Comparison of ENCODE assay signal across 1 mouse cellular context in the genomic region with DNA sequence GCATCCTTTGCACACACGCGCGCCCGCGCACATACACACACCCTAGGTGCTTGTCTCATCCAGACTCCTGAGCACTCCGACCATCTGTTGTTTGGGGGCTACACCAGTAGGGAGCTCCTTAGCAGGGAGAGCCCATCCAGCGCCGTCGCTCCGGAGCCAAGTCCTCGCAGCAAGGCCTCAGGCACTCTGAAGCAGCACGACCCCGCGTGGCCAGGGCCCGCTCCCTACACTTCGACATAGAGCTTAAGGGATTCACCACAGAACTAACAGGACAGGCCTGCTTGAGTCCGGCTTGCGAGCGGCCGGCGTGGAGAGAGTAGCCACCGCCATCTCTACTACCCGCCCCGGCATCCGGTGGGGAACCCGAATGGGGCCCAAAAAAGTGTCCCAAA.
TF ChIP-seq lines count a peak whose summit lies in the region.

No protein-coding gene starts in this region.

TF ChIP-seq in CH12.LX, 34 proteins besides CTCF, POLR2A, EP300 and RAD21 (continued from another document):
- TF ChIP-seq GABPA (IDR thresholded peaks at IDR 0.05; ENCODE audit: insufficient replicate concordance, low read depth, low read length) (no peak), CHD2 (IDR thresholded peaks at IDR 0.05; ENCODE audit: low read length) (no peak), RCOR1 (conservative IDR thresholded peaks at IDR 0.05; ENCODE audit: low read depth, low read length) (no peak), MAX (IDR thresholded peaks at IDR 0.05; ENCODE audit: low read length) (peak; percentile 13; the same call in 1 of the 2 replicates), MAZ (IDR thresholded peaks at IDR 0.05; ENCODE audit: low read depth, low read length) (no peak), ETS1 (conservative IDR thresholded peaks at IDR 0.05; ENCODE audit: low read depth, low read length) (no peak), SMC3 (IDR thresholded peaks at IDR 0.05; ENCODE audit: low read depth, low read length) (0 out of 2 replicates have a peak, but pooled peaks have one; percentile 15), E2F4 (IDR thresholded peaks at IDR 0.05; ENCODE audit: insufficient replicate concordance, low read depth, low read length) (no peak), ZKSCAN1 (IDR thresholded peaks at IDR 0.05; ENCODE audit: borderline replicate concordance, low read depth, low read length) (no peak), MYC (IDR thresholded peaks at IDR 0.05; ENCODE audit: low read depth, low read length) (0 out of 2 replicates have a peak, but pooled peaks have one; percentile 39), NRF1 (IDR thresholded peaks at IDR 0.05; ENCODE audit: low read depth, low read length) (no peak), ELF1 (IDR thresholded peaks at IDR 0.05; ENCODE audit: low read depth, low read length) (no peak), IRF4 (IDR thresholded peaks at IDR 0.05; ENCODE audit: low read depth, low read length) (no peak), UBTF (IDR thresholded peaks at IDR 0.05; ENCODE audit: low read depth, low read length) (peak; percentile 93), USF1 (IDR thresholded peaks at IDR 0.05; ENCODE audit: low read depth, low read length) (no peak)
